Mouse (Mus musculus) adrenal gland, adult 2 months (tissue): ENCODE data around the gene Mapk12. TPM values are rescaled to one million over a fixed set of nuclear protein-coding genes. Genes with fewer than 3 reads are reported as not detected.
A peak's percentile ranks its signal among the peaks of the same experiment; 100 is the strongest.

Source experiments
- DNase-seq: peaks from one replicate; pipeline ENCODE4 v3.0.0; 2021
- microRNA-seq, 2 experiments: library from miRNA; unstranded; fragments of <30 nt; microRNA quantifications; one replicate each; pipeline ENCODE4 v1.2.0; 2021
- polyA plus RNA-seq: library from polyadenylated mRNA; depleted of rRNA; stranded (reverse); fragments of >200 nt; gene quantifications from 2 replicates; pipeline ENCODE4 v1.2.3, GENCODE M21; 2012; rRNA removed
- total RNA-seq, 2 experiments: library from RNA; stranded (reverse); gene quantifications; 2 replicates each; pipeline ENCODE4 v1.2.3; 2021

Mapk12 gene
- total and polyA plus RNA-seq, 3 experiments, result 5.9 to 10.2 (median 6.7) TPM

- DNase-seq, result no peak
Observed at GRCm38 (mm10) chr15:89092181-89092580, 48.3 kb downstream of the Mapk12 start.

GRCm38 (mm10) chr15:89090662-89091061 lies 49.8 kb downstream of the Mapk12 start:
- DNase-seq, result no peak

DNA sequence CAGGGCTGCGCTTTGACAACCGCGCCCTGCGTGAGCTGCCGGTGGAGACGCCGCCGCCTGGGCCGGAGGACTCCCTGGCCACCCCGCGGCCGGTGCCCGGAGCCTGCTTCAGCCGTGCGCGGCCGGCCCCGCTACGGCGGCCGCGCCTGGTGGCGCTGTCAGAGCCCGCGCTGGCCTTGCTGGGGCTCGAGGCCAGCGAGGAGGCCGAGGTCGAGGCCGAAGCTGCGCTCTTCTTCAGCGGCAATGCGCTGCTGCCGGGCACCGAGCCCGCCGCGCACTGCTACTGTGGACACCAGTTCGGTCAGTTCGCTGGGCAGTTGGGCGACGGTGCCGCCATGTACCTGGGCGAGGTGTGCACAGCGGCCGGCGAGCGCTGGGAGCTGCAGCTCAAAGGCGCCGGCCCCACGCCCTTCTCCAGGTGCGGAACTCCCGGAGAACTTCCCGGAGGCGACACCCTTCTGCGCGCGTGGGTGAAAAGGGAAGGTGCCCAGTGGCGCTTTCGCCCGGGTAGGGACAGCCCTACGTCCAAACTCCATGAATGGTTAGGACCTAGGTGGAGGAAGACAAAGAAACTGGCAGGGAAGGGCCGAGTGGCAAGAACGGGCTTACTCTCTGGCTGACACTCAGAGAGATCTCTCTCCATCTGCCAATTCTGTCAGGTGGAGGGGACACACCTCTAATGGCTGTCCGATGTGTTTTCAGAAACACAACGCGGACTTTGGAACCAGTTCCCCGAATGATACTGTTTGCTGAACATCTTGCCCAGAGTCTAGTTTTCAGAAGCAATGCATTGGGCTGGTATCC lies 51.1 kb downstream of the Mapk12 start:
- no peak for DNase-seq

DNA sequence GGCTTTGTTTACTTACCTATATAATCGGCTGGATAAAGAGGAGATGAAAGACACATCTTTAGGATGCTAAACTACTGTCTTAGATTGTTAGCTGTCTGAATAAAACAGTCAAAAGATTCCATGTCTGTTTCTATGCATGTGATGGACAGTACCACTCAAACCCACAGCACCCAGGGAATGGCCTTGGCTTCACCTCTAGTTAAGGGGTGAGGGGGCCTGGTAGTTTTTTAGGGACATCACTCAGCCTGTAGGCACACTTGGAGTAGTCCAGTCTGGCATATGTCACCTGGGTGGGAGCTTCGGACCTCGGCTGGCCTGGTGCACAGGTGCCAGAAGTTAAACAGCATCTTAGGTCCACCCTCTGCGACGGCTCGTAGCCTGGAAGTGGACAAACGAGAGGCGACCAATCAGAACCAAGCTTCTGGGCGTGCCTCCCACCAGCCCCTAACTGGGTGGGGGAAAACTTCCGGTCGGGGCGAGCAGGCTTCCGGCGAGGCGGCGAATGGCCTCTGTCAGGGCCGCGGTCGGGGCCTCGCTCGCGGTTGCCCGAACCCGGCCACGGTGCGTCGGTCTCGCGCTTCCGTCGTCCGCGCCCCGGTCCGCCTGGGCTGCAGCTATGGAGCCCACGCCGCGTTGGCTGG lies 51.8 kb downstream of the Mapk12 start, which contains the start of gene Selenoo:
Gene Selenoo (plus strand): TSS at position 478 of the 641 bp plus-strand sequence.
- peak; percentile 96 for DNase-seq

DNA sequence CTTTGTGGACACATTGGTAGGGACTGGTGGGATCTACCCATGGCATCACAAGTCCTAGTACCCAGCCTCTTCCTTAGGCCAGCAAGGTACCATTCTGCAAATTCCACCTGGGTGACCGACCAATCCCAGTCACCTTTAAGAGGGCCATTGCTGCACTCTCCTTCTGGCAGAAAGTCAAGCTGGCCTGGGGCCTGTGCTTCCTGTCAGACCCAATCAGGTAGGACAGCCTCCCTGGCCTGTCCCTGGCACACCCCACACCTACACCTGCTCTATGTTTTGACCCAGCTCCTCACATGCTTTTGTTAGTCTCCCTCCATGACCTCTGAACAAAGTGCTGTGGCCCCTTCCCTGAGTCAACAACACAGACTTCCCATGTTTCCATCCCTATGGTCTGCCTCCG lies 55.7 kb downstream of the Mapk12 start:
- DNase-seq, result no peak

DNA sequence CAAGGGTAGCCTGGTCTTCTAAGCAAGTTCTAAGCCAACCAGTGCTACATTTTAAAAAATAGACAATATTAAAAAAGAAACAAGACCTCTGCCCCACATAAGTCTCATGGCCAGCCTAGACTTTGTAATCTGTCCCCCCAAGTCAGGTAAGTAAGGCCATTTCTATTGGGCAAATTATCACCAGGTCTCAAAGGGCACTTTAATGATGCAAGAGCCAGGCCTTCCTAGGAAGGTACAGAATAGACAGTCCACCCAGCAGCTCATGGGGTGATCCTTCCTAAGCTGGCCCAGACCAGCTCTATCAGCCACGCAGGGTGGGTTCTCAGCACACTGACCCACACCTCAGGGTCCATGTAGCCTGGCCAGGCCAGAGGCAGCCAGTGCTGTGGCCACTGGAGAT lies 56.6 kb downstream of the Mapk12 start:
- no peak for DNase-seq

Small RNA genes lying within 50 kb of the gene (microRNA-seq; reads per million reads assigned to microRNA genes)
- gene Mir6958 (0.22 to 0.41 reads per million in 2 experiments), gene Mir7118 (0 to 0.44 reads per million in 2 experiments)

Other genes with a start within 250 kb of the Mapk12 start
- gene Ttll8, start 186.3 kb downstream of the Mapk12 start, total RNA-seq, result under 1 TPM in 1 of 2 experiments, not detected in 1; 0.17 TPM
- gene Ttll8, start 186.3 kb downstream of the Mapk12 start, polyA plus RNA-seq, result 0.03 TPM in 1 of 2 replicates, not detected in the other
- gene Mlc1, start 161.7 kb downstream of the Mapk12 start, total RNA-seq, result not detected
- not detected in 2 replicates for gene Mlc1, start 161.7 kb downstream of the Mapk12 start, polyA plus RNA-seq
- gene Mov10l1, start 157.8 kb downstream of the Mapk12 start, total RNA-seq, result not detected
- gene Mov10l1, start 157.8 kb downstream of the Mapk12 start, polyA plus RNA-seq, result not detected in 2 replicates
- 1 to 10 TPM in 1 of 2 experiments, under 1 TPM in 1; 0.61 to 1.3 TPM for gene Panx2, start 81.0 kb downstream of the Mapk12 start, total RNA-seq
- gene Panx2, start 81.0 kb downstream of the Mapk12 start, polyA plus RNA-seq, result 1.1 and 1.9 TPM in 2 replicates
- gene Trabd, start 65.6 kb downstream of the Mapk12 start, total RNA-seq, result 10 to 100 TPM; 27.4 to 47.7 TPM
- gene Trabd, start 65.6 kb downstream of the Mapk12 start, polyA plus RNA-seq, result 43.2 and 47.8 TPM in 2 replicates
- 10 to 100 TPM; 37.0 to 39.2 TPM for gene Selenoo, start 51.6 kb downstream of the Mapk12 start, total RNA-seq
- gene Selenoo, start 51.6 kb downstream of the Mapk12 start, polyA plus RNA-seq, result 120 and 126 TPM in 2 replicates
- 10 to 100 TPM; 11.2 to 12.3 TPM for gene Tubgcp6, start 17.6 kb downstream of the Mapk12 start, total RNA-seq
- gene Tubgcp6, start 17.6 kb downstream of the Mapk12 start, polyA plus RNA-seq, result 30.6 and 31.8 TPM in 2 replicates
- gene Hdac10, start 12.0 kb downstream of the Mapk12 start, total RNA-seq, result 10 to 100 TPM; 10.9 to 11.2 TPM
- 29.7 and 30.3 TPM in 2 replicates for gene Hdac10, start 12.0 kb downstream of the Mapk12 start, polyA plus RNA-seq
- gene Mapk11, start 8.9 kb upstream of the Mapk12 start, total RNA-seq, result 1 to 10 TPM; 2.5 to 3.6 TPM
- 4.1 and 4.4 TPM in 2 replicates for gene Mapk11, start 8.9 kb upstream of the Mapk12 start, polyA plus RNA-seq
- gene Plxnb2, start 40.1 kb upstream of the Mapk12 start, total RNA-seq, result 100 to 1,000 TPM in 1 of 2 experiments, 10 to 100 TPM in 1; 94.8 to 118 TPM
- 168 and 182 TPM in 2 replicates for gene Plxnb2, start 40.1 kb upstream of the Mapk12 start, polyA plus RNA-seq
- gene Dennd6b, start 55.8 kb upstream of the Mapk12 start, total RNA-seq, result 1 to 10 TPM; 5.2 to 5.7 TPM
- gene Dennd6b, start 55.8 kb upstream of the Mapk12 start, polyA plus RNA-seq, result 24.0 and 24.9 TPM in 2 replicates
- gene Ppp6r2, start 70.8 kb upstream of the Mapk12 start, total RNA-seq, result 10 to 100 TPM; 38.6 to 54.4 TPM
- 565 and 749 TPM in 2 replicates for gene Ppp6r2, start 70.8 kb upstream of the Mapk12 start, polyA plus RNA-seq
- 10 to 100 TPM; 75.8 to 80.8 TPM for gene Sbf1, start 174.6 kb upstream of the Mapk12 start, total RNA-seq
- gene Sbf1, start 174.6 kb upstream of the Mapk12 start, polyA plus RNA-seq, result 171 and 187 TPM in 2 replicates
- not detected for gene Adm2, start 182.0 kb upstream of the Mapk12 start, total RNA-seq
- gene Adm2, start 182.0 kb upstream of the Mapk12 start, polyA plus RNA-seq, result 0.17 TPM in 1 of 2 replicates, not detected in the other
- gene Miox, start 193.7 kb upstream of the Mapk12 start, total RNA-seq, result not detected
- gene Miox, start 193.7 kb upstream of the Mapk12 start, polyA plus RNA-seq, result 0.21 and 0.92 TPM in 2 replicates
- 10 to 100 TPM; 37.1 to 40.2 TPM for gene Lmf2, start 215.0 kb upstream of the Mapk12 start, total RNA-seq
- 58.0 and 63.1 TPM in 2 replicates for gene Lmf2, start 215.0 kb upstream of the Mapk12 start, polyA plus RNA-seq
- 10 to 100 TPM; 61.7 to 74.8 TPM for gene Ncaph2, start 215.0 kb upstream of the Mapk12 start, total RNA-seq
- 101 and 102 TPM in 2 replicates for gene Ncaph2, start 215.0 kb upstream of the Mapk12 start, polyA plus RNA-seq
- 10 to 100 TPM; 33.9 to 36.2 TPM for gene Sco2, start 233.1 kb upstream of the Mapk12 start, total RNA-seq
- gene Sco2, start 233.1 kb upstream of the Mapk12 start, polyA plus RNA-seq, result 68.5 and 73.3 TPM in 2 replicates
- under 1 TPM in 1 of 2 experiments, not detected in 1; 0.26 TPM for gene Tymp, start 236.3 kb upstream of the Mapk12 start, total RNA-seq
- gene Tymp, start 236.3 kb upstream of the Mapk12 start, polyA plus RNA-seq, result 9.9 and 10.1 TPM in 2 replicates
- under 1 TPM in 1 of 2 experiments, not detected in 1; 0.52 TPM for gene Odf3b, start 238.6 kb upstream of the Mapk12 start, total RNA-seq
- gene Odf3b, start 238.6 kb upstream of the Mapk12 start, polyA plus RNA-seq, result 2.0 TPM in 2 replicates
- not detected for gene Klhdc7b, start 244.2 kb upstream of the Mapk12 start, total RNA-seq
- gene Klhdc7b, start 244.2 kb upstream of the Mapk12 start, polyA plus RNA-seq, result not detected in 2 replicates